Mouse (Mus musculus): ENCODE data around the gene Gm10153. TPM values are rescaled to one million over a fixed set of nuclear protein-coding genes. Genes with fewer than 3 reads are reported as not detected.
"Not testable (repeated sequence)": the region's sequence is repeated elsewhere in the genome, so short reads cannot be mapped to it uniquely, and the experiment has no call there.

Gm10153 gene
- polyA plus RNA-seq, 1 experiment from 2014 or later, result not detected

- Histone ChIP-seq H3K4me3 (no peak overlapping the region), H3K9me3 (no peaks in the 10 kb centered on the region), H3K27ac (no peak overlapping the region), H3K4me1 (no peaks in the 10 kb centered on the region), H3K27me3 (no peaks in the 10 kb centered on the region), H3K4me2 (no peak overlapping the region), H3K9ac (no peak overlapping the region), H3K36me3 (no peaks in the 10 kb centered on the region)
- WGBS, result 76% methylated on average over 1 of the region's 1 CpGs
- ATAC-seq (ENCODE audit: insufficient number of reproducible peaks, insufficient read depth, low FRiP score, low TSS enrichment, low read depth), result no peak
Measured at GRCm38 (mm10) chr7:142178685-142179084, 11.5 kb downstream of the Gm10153 start.

GRCm38 (mm10) chr7:142175905-142176304 is 14.3 kb downstream of the Gm10153 start, which contains the start of gene Krtap5-2:
Gene Krtap5-2 (minus strand): TSS chr7:142176005.
- not testable (repeated sequence) for H3K4me3 ChIP-seq; H3K36me3 ChIP-seq; H3K9me3 ChIP-seq; H3K4me2 ChIP-seq; H3K4me1 ChIP-seq; H3K27me3 ChIP-seq; H3K27ac ChIP-seq; ATAC-seq (ENCODE audit: insufficient number of reproducible peaks, insufficient read depth, low FRiP score, low TSS enrichment, low read depth); H3K9ac ChIP-seq

- Histone ChIP-seq H3K36me3 (no peaks in the 10 kb centered on the region), H3K27ac (no peak overlapping the region), H3K4me1 (no peaks in the 10 kb centered on the region), H3K4me3 (no peak overlapping the region), H3K27me3 (no peaks in the 10 kb centered on the region; the same call in 1 of the 2 replicates), H3K9ac (no peak overlapping the region), H3K4me2 (no peak overlapping the region), H3K9me3 (no peaks in the 10 kb centered on the region)
- 50% methylated on average over 3 of the region's 3 CpGs for WGBS
- no peak for ATAC-seq (ENCODE audit: insufficient number of reproducible peaks, insufficient read depth, low FRiP score, low TSS enrichment, low read depth)
Measured at GRCm38 (mm10) chr7:142169836-142170235, 20.4 kb downstream of the Gm10153 start.

GRCm38 (mm10) chr7:142165639-142166038 is 24.6 kb downstream of the Gm10153 start, which contains the start of gene Gm4553:
Gene Gm4553 (minus strand): TSS chr7:142165739.
- not testable (repeated sequence) for H3K36me3 ChIP-seq; H3K9me3 ChIP-seq; H3K4me1 ChIP-seq; ATAC-seq (ENCODE audit: insufficient number of reproducible peaks, insufficient read depth, low FRiP score, low TSS enrichment, low read depth); H3K27ac ChIP-seq; H3K4me3 ChIP-seq; H3K9ac ChIP-seq; H3K4me2 ChIP-seq; H3K27me3 ChIP-seq

GRCm38 (mm10) chr7:142159366-142159765 is 30.8 kb downstream of the Gm10153 start:
- no peaks in the 10 kb centered on the region for H3K36me3 ChIP-seq
- WGBS, result 89% methylated on average over 3 of the region's 3 CpGs
- no peak for ATAC-seq (ENCODE audit: insufficient number of reproducible peaks, insufficient read depth, low FRiP score, low TSS enrichment, low read depth)
- no peak overlapping the region for H3K27ac ChIP-seq
- H3K9ac ChIP-seq, result no peak overlapping the region
- H3K4me2 ChIP-seq, result no peak overlapping the region
- no peaks in the 10 kb centered on the region for H3K9me3 ChIP-seq
- H3K27me3 ChIP-seq, result no peaks in the 10 kb centered on the region
- no peaks in the 10 kb centered on the region for H3K4me1 ChIP-seq
- H3K4me3 ChIP-seq, result no peak overlapping the region

- not testable (repeated sequence) for H3K27ac ChIP-seq; H3K4me1 ChIP-seq; H3K9ac ChIP-seq; H3K4me3 ChIP-seq; ATAC-seq (ENCODE audit: insufficient number of reproducible peaks, insufficient read depth, low FRiP score, low TSS enrichment, low read depth); H3K36me3 ChIP-seq; H3K9me3 ChIP-seq; H3K27me3 ChIP-seq; H3K4me2 ChIP-seq
- WGBS, result 54% methylated on average over 2 of the region's 2 CpGs
Measured at GRCm38 (mm10) chr7:142157013-142157412, 33.2 kb downstream of the Gm10153 start, which contains the start of gene Gm29735. Gene Gm29735 (minus strand): TSS chr7:142157113.

GRCm38 (mm10) chr7:142155308-142155707 is 34.9 kb downstream of the Gm10153 start:
- 63% methylated on average over 1 of the region's 1 CpGs for WGBS
- Histone ChIP-seq H3K4me3 (no peak overlapping the region), H3K4me1 (no peaks in the 10 kb centered on the region), H3K36me3 (no peaks in the 10 kb centered on the region), H3K27ac (no peak overlapping the region), H3K4me2 (no peak overlapping the region), H3K9ac (no peak overlapping the region), H3K9me3 (no peaks in the 10 kb centered on the region), H3K27me3 (no peaks in the 10 kb centered on the region)
- ATAC-seq (ENCODE audit: insufficient number of reproducible peaks, insufficient read depth, low FRiP score, low TSS enrichment, low read depth), result no peak

- H3K27me3 ChIP-seq, result no peaks in the 10 kb centered on the region
- no peak overlapping the region for H3K27ac ChIP-seq
- H3K36me3 ChIP-seq, result no peaks in the 10 kb centered on the region
- no peak overlapping the region for H3K9ac ChIP-seq
- no peak overlapping the region for H3K4me3 ChIP-seq
- no peaks in the 10 kb centered on the region for H3K9me3 ChIP-seq
- H3K4me1 ChIP-seq, result no peaks in the 10 kb centered on the region
- WGBS, result 75% methylated on average over 4 of the region's 4 CpGs
- H3K4me2 ChIP-seq, result no peak overlapping the region
- ATAC-seq (ENCODE audit: insufficient number of reproducible peaks, insufficient read depth, low FRiP score, low TSS enrichment, low read depth), result no peak
Measured at GRCm38 (mm10) chr7:142152191-142152590, 38.0 kb downstream of the Gm10153 start.

GRCm38 (mm10) chr7:142148633-142149032 is 41.6 kb downstream of the Gm10153 start:
- ATAC-seq (ENCODE audit: insufficient number of reproducible peaks, insufficient read depth, low FRiP score, low TSS enrichment, low read depth), result no peak
- Histone ChIP-seq H3K4me2 (no peak overlapping the region), H3K27me3 (peaks cover 10% of the 10 kb centered on the region), H3K27ac (no peak overlapping the region), H3K4me1 (no peaks in the 10 kb centered on the region), H3K9me3 (no peaks in the 10 kb centered on the region), H3K4me3 (no peak overlapping the region), H3K9ac (no peak overlapping the region), H3K36me3 (no peaks in the 10 kb centered on the region)

- no peak overlapping the region for H3K4me2 ChIP-seq
- no peak for ATAC-seq (ENCODE audit: insufficient number of reproducible peaks, insufficient read depth, low FRiP score, low TSS enrichment, low read depth)
- no peak overlapping the region for H3K9ac ChIP-seq
- no peak overlapping the region for H3K4me3 ChIP-seq
- 3% methylated on average over 1 of the region's 1 CpGs for WGBS
- peaks cover 11% of the 10 kb centered on the region for H3K27me3 ChIP-seq
- H3K36me3 ChIP-seq, result no peaks in the 10 kb centered on the region
- no peak overlapping the region for H3K27ac ChIP-seq
- H3K9me3 ChIP-seq, result no peaks in the 10 kb centered on the region
- H3K4me1 ChIP-seq, result no peaks in the 10 kb centered on the region
Measured at GRCm38 (mm10) chr7:142146033-142146432, 44.2 kb downstream of the Gm10153 start.

- no peaks in the 10 kb centered on the region for H3K9me3 ChIP-seq
- no peak overlapping the region for H3K9ac ChIP-seq
- ATAC-seq (ENCODE audit: insufficient number of reproducible peaks, insufficient read depth, low FRiP score, low TSS enrichment, low read depth), result no peak
- no peaks in the 10 kb centered on the region for H3K4me1 ChIP-seq
- H3K36me3 ChIP-seq, result no peaks in the 10 kb centered on the region
- WGBS, result 42% methylated on average over 4 of the region's 4 CpGs
- no peak overlapping the region for H3K4me3 ChIP-seq
- H3K27me3 ChIP-seq, result peaks cover 11% of the 10 kb centered on the region
- H3K4me2 ChIP-seq, result no peak overlapping the region
- H3K27ac ChIP-seq, result no peak overlapping the region
Measured at GRCm38 (mm10) chr7:142145413-142145940, 44.7 kb downstream of the Gm10153 start.

- ATAC-seq (ENCODE audit: insufficient number of reproducible peaks, insufficient read depth, low FRiP score, low TSS enrichment, low read depth), result no peak
- 74% methylated on average over 1 of the region's 1 CpGs for WGBS
- Histone ChIP-seq H3K36me3 (no peaks in the 10 kb centered on the region), H3K9me3 (no peaks in the 10 kb centered on the region), H3K4me3 (no peak within 1 kb of the TSS), H3K27me3 (peaks cover 11% of the 10 kb centered on the region), H3K4me2 (no peak within 1 kb of the TSS), H3K27ac (no peak within 1 kb of the TSS), H3K9ac (no peak within 1 kb of the TSS), H3K4me1 (no peaks in the 10 kb centered on the region)
Measured at GRCm38 (mm10) chr7:142144507-142144906, 45.7 kb downstream of the Gm10153 start, which contains the start of gene Gm45337. Gene Gm45337 (minus strand): TSS chr7:142144607.
